Mouse (Mus musculus) MEL (cell line): ENCODE data around the gene BC005537. TPM values are rescaled to one million over a fixed set of nuclear protein-coding genes. Genes with fewer than 3 reads are reported as not detected.
"Not testable (repeated sequence)": the region's sequence is repeated elsewhere in the genome, so short reads cannot be mapped to it uniquely, and the experiment has no call there.

Source experiments
- DNase-seq: peaks from one replicate; pipeline ENCODE4 v3.0.0; 2011; ENCODE audit warnings: low read depth, low spot score
- H3K27ac ChIP-seq: 2 replicates; pipeline ENCODE4 v1.5.1; 2012; ENCODE audit warnings: low read depth, mild to moderate bottlenecking, control low read depth, low read length, moderate library complexity; ENCODE audit not compliant: control insufficient read depth
- H3K27me3 ChIP-seq, 2 experiments: fragments of 150-350 bp in 1 of 2; sonication (generic) in 1 of 2; 2 replicates each; pipeline ENCODE4 v1.6.1; 2012; ENCODE audit warnings: low read length in 2 of 2, mild to moderate bottlenecking in 2 of 2, improper control_type of control experiment in 1 of 2, moderate library complexity in 1 of 2; ENCODE audit not compliant: insufficient read depth in 2 of 2, control insufficient read depth in 1 of 2
- H3K36me3 ChIP-seq, 2 experiments: 2 replicates each; pipeline ENCODE4 v1.6.1; 2012 to 2014; ENCODE audit warnings: low read length in 2 of 2, improper control_type of control experiment in 1 of 2, inconsistent platforms in 1 of 2, mild to moderate bottlenecking in 1 of 2; ENCODE audit not compliant: insufficient read depth in 2 of 2, control insufficient read depth in 1 of 2
- H3K4me1 ChIP-seq, 2 experiments: fragments of 150-350 bp in 1 of 2; sonication (generic) in 1 of 2; 2 replicates each; pipeline ENCODE4 v1.6.1; 2012; ENCODE audit warnings: low read length in 2 of 2, improper control_type of control experiment in 1 of 2, mild to moderate bottlenecking in 1 of 2; ENCODE audit not compliant: insufficient read depth in 2 of 2, control insufficient read depth in 1 of 2
- H3K4me3 ChIP-seq, 2 experiments: fragments of 150-350 bp in 1 of 2; sonication (generic) in 1 of 2; 2 replicates each; pipeline ENCODE4 v1.5.1; 2012; ENCODE audit warnings: low read depth in 2 of 2, low read length in 2 of 2, mild to moderate bottlenecking in 2 of 2, moderate library complexity in 2 of 2, control low read depth in 1 of 2, improper control_type of control experiment in 1 of 2; ENCODE audit not compliant: control insufficient read depth in 1 of 2, insufficient read depth in 1 of 2
- H3K79me2 ChIP-seq: 2 replicates; pipeline ENCODE4 v1.6.1; 2012; ENCODE audit warnings: mild to moderate bottlenecking, low read length, moderate library complexity; ENCODE audit not compliant: control insufficient read depth, poor library complexity, insufficient read depth
- H3K9ac ChIP-seq: 2 replicates; pipeline ENCODE4 v1.6.1; 2012; ENCODE audit warnings: low read depth, mild to moderate bottlenecking, control low read depth, low read length, moderate library complexity; ENCODE audit not compliant: control insufficient read depth, poor library complexity, severe bottlenecking
- H3K9me3 ChIP-seq: fragments of 150-350 bp; sonication (generic); replicated peaks from 2 replicates; pipeline ENCODE4 v1.6.1; 2012; ENCODE audit warnings: mild to moderate bottlenecking, low read length, improper control_type of control experiment, moderate library complexity; ENCODE audit not compliant: insufficient read depth
- CHD1 ChIP-seq: IDR thresholded peaks from 2 replicates; pipeline ENCODE4 v1.6.1; 2012; ENCODE audit warnings: low read depth, mild to moderate bottlenecking, inconsistent platforms, low read length, improper control_type of control experiment
- CTCF ChIP-seq, 3 experiments: IDR thresholded peaks in 2 of 3; conservative IDR thresholded peaks in 1 of 3; 2 replicates each; pipeline ENCODE4 v1.5.1; 2011 to 2012; ENCODE audit warnings: low read length in 3 of 3, low read depth in 2 of 3, mild to moderate bottlenecking in 2 of 3, improper control_type of control experiment in 1 of 3, inconsistent platforms in 1 of 3, mixed read lengths in 1 of 3, moderate library complexity in 1 of 3; ENCODE audit not compliant: control insufficient read depth in 1 of 3, insufficient read depth in 1 of 3, poor library complexity in 1 of 3, severe bottlenecking in 1 of 3
- ELF1 ChIP-seq: IDR thresholded peaks from 2 replicates; pipeline ENCODE4 v1.6.1; 2014; ENCODE audit warnings: low read depth, mild to moderate bottlenecking, inconsistent platforms, low read length, improper control_type of control experiment, moderate library complexity
- GATA1 ChIP-seq: IDR thresholded peaks from 2 replicates; pipeline ENCODE4 v1.6.1; 2011; ENCODE audit warnings: low read depth, low read length, improper control_type of control experiment
- MAZ ChIP-seq: IDR thresholded peaks from 2 replicates; pipeline ENCODE4 v1.6.1; 2012; ENCODE audit warnings: low read depth, mild to moderate bottlenecking, inconsistent platforms, low read length, improper control_type of control experiment
- MEF2A ChIP-seq: IDR thresholded peaks from 2 replicates; pipeline ENCODE4 v1.6.1; 2014; ENCODE audit warnings: low read depth, mild to moderate bottlenecking, inconsistent platforms, low read length, improper control_type of control experiment; ENCODE audit not compliant: poor library complexity, insufficient replicate concordance, severe bottlenecking; ENCODE audit errors: extremely low read depth
- POLR2AphosphoS5 ChIP-seq: IDR thresholded peaks from 2 replicates; pipeline ENCODE4 v1.6.1; 2012; ENCODE audit warnings: low read depth, borderline replicate concordance, mild to moderate bottlenecking, inconsistent platforms, low read length, moderate library complexity, mixed read lengths
- TAL1 ChIP-seq: IDR thresholded peaks from 2 replicates; pipeline ENCODE4 v1.6.1; 2012; ENCODE audit warnings: mild to moderate bottlenecking, inconsistent platforms, low read length, moderate library complexity, mixed read lengths
- TCF12 ChIP-seq: IDR thresholded peaks from 2 replicates; pipeline ENCODE4 v1.6.1; 2014; ENCODE audit warnings: low read depth, mild to moderate bottlenecking, inconsistent platforms, low read length, improper control_type of control experiment, moderate library complexity
- ZKSCAN1 ChIP-seq: IDR thresholded peaks from 2 replicates; pipeline ENCODE4 v1.6.1; 2012; ENCODE audit warnings: low read depth, mild to moderate bottlenecking, inconsistent platforms, low read length, improper control_type of control experiment, moderate library complexity
- polyA plus RNA-seq, 2 experiments: library from polyadenylated mRNA; stranded (reverse) in 1 of 2; unstranded in 1 of 2; fragments of >175 nt in 1 of 2; fragments of >200 nt in 1 of 2; gene quantifications; 2 replicates each; pipeline versions ENCODE4 v1.2.1 to v1.2.4; 2012; ENCODE audit warnings: low replicate concordance in 2 of 2, low read depth in 1 of 2; ENCODE audit not compliant: insufficient read length in 2 of 2, insufficient read depth in 1 of 2, missing spikeins in 1 of 2
- total RNA-seq: library from RNA; depleted of rRNA; stranded (reverse); fragments of 300-350 nt; gene quantifications from 2 replicates; pipeline ENCODE4 v1.2.3, GENCODE M21; 2012

The BC005537 gene
- total and polyA plus RNA-seq, 3 experiments: 32.7 to 62.6 (median 48.8) TPM

DNA sequence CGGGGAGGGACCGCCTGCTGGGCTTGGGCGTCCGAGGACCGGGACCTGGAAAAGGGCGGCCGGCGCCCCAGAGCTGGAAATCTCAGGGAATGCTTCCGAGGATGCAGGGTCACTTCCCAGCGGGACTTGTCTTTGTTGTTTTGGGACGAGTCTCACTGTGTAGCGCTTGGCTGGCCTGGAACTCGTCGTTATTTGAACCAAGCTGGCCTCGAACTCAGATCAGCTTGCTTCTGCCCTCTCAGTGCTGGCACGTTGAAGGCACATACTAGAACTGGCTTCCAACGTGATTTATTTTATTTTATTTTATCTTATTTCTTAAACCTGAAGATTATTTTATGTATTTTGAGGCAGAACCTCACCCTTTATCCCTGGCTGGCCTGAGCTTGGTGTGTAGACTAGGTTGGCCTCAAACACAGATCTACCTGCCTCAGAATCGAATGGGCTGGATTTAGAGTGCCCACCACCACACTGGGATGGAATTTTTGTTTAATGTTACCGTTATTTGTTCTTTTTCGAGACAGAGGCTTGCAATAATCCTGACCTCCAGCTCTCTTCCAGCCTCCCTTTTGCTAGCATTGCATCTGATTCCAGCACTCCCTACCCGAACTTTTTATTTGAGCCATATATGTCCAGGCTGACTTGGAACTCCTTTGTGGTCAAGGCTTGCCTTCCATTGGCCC, 30.8 kb downstream of the BC005537 start:
- Histone ChIP-seq H3K27me3 (no peaks in the 10 kb centered on the region), H3K9ac (peak overlapping the region; percentile 99)
- no peak for TF ChIP-seq TAL1
- peak; percentile 52; the same call in 1 of the 2 replicates for TF ChIP-seq CHD1
- TF ChIP-seq MAZ: no peak
- 0 out of 2 replicates have a peak, but pooled peaks have one; percentile 20 for TF ChIP-seq TCF12
- TF ChIP-seq CTCF (IDR thresholded peaks at IDR 0.05 in 2 of 3, conservative IDR thresholded peaks at IDR 0.05 in 1 of 3; ENCODE audit: control insufficient read depth in 1 of 3, insufficient read depth in 1 of 3, low read depth in 2 of 3, low read length in 3 of 3, poor library complexity in 1 of 3, severe bottlenecking in 1 of 3): no peak
- TF ChIP-seq, all 39 proteins: peak for 2
- DNase-seq: peak; percentile 59
- Histone ChIP-seq H3K27ac (peak overlapping the region; percentile 83), H3K36me3 (peaks cover 14 to 24% of the 10 kb centered on the region in 2 experiments), H3K79me2 (peaks cover 52% of the 10 kb centered on the region), H3K9me3 (no peaks in the 10 kb centered on the region), H3K4me1 (no peaks in the 10 kb centered on the region; a peak in 3 of 4 replicates), H3K4me3 (peak overlapping the region; percentile 95 to 97)

DNA sequence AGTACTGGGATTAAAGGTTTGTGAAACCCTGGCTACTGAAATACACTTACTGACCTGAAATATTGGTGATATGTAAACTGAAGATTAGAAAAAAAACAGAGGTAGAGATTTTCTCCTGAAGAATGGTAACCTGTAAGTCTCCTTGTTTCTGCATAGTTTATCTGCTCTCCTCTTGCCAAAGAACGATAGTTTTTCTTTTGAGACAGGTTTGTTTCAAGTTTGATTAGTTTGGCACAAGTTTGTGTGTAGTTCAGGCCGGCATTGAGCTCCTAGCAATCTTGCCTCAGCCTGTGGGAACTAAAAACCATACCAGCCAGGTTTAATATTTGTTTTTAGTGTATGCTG, 31.3 kb downstream of the BC005537 start:
- Histone ChIP-seq H3K9ac (peak overlapping the region; percentile 99), H3K9me3 (no peaks in the 10 kb centered on the region), H3K36me3 (peaks cover 17 to 24% of the 10 kb centered on the region in 2 experiments), H3K27ac (no peak overlapping the region), H3K4me1 (no peaks in the 10 kb centered on the region; a peak in 3 of 4 replicates), H3K79me2 (peaks cover 54% of the 10 kb centered on the region), H3K27me3 (no peaks in the 10 kb centered on the region), H3K4me3 (peak overlapping the region; percentile 95 to 97)
- DNase-seq: no peak
- TF ChIP-seq GATA1: no peak
- TF ChIP-seq ZKSCAN1: no peak
- TF ChIP-seq MEF2A: no peak
- TF ChIP-seq ELF1: no peak
- no peak for TF ChIP-seq POLR2AphosphoS5

DNA sequence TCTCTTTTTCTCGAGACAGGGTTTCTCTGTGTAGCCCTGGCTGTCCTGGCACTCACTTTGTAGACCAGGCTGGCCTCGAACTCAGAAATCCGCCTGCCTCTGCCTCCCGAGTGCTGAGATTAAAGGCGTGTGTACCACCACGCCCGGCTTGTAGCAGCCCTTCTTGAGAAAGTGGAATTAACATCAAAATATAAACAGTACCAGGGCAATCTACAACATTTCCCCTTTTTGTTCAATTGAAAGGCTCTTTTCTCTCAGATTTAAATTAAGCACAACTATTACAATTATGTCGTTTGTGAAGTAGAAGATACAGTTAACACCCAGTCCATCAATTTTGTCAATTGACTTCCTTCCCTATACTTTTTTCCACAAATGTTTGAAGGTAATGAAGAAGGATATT, 36.3 kb downstream of the BC005537 start:
- DNase-seq, H3K4me1 ChIP-seq, H3K9ac ChIP-seq, H3K4me3 ChIP-seq, H3K27ac ChIP-seq, H3K27me3 ChIP-seq, H3K9me3 ChIP-seq: not testable (repeated sequence)
- peaks cover 35 to 39% of the 10 kb centered on the region in 2 experiments for H3K36me3 ChIP-seq
- H3K79me2 ChIP-seq: peaks cover 33% of the 10 kb centered on the region
